Mouse (Mus musculus) lung, adult 2 months (tissue): ENCODE measurements around the gene Plcd3. TPM values are rescaled to one million over a fixed set of nuclear protein-coding genes. Genes with fewer than 3 reads are reported as not detected.
A peak's percentile ranks its signal among the peaks of the same experiment; 100 is the strongest.

ENCODE experiments used
- DNase-seq: peaks from one replicate; pipeline ENCODE4 v3.0.0; 2022
- H3K4me1 ChIP-seq: fragments of 200-500 bp; 2 replicates; pipeline ENCODE4 v1.6.1; 2011; ENCODE audit warnings: low read length; ENCODE audit not compliant: control insufficient read depth, insufficient read depth
- H3K4me3 ChIP-seq: fragments of 200-500 bp; replicated peaks from 2 replicates; pipeline ENCODE3; 2011; ENCODE audit warnings: low read depth, mild to moderate bottlenecking, control low read depth, low read length; ENCODE audit errors: extremely low read depth
- CTCF ChIP-seq: fragments of 200-500 bp; IDR thresholded peaks from 2 replicates; pipeline ENCODE4 v1.5.1; 2011; ENCODE audit warnings: mild to moderate bottlenecking, low read length, control low read depth; ENCODE audit not compliant: insufficient read depth
- POLR2A ChIP-seq: fragments of 200-500 bp; IDR thresholded peaks from 2 replicates; pipeline ENCODE4 v1.6.1; 2011; ENCODE audit warnings: low read depth, mild to moderate bottlenecking, control low read depth, low read length, borderline replicate concordance; ENCODE audit errors: extremely low read depth
- WGBS: fragments of 180-500 bp; shearing (Covaris S2); methylation state at CpG from one replicate; pipeline ENCODE4 v1.1.7; 2018; 5-methylcytosine and 5-hydroxymethylcytosine counted together
- polyA plus RNA-seq: library from polyadenylated mRNA; depleted of rRNA; stranded (reverse); fragments of >200 nt; gene quantifications from 2 replicates; pipeline ENCODE4 v1.2.3, GENCODE M21; 2012; rRNA removed

Gene Plcd3
- polyA plus RNA-seq, 1 experiment: 11.0 TPM

- WGBS: under 1% methylated on average over 36 of the region's 36 CpGs
- peaks cover 14% of the 10 kb centered on the region for H3K4me1 ChIP-seq
- peak within 1 kb of the TSS; percentile 99 for H3K4me3 ChIP-seq
- TF ChIP-seq POLR2A: peak; percentile 93; the same call in 1 of the 2 replicates
- no peak for TF ChIP-seq CTCF
- peak; percentile 94 for DNase-seq
Observed at GRCm38 (mm10) chr11:103028176-103028891, 73.1 kb downstream of the Plcd3 start, which contains the start of the genes Nmt1 and Dcakd. Nmt1 (plus strand) TSS chr11:103028190. Dcakd (minus strand) TSS chr11:103028333.

- WGBS: 11% methylated on average over 8 of the region's 8 CpGs
- H3K4me3 ChIP-seq: peak overlapping the region; percentile 82
- no peak for DNase-seq
- peaks cover 7% of the 10 kb centered on the region for H3K4me1 ChIP-seq
- no peak for TF ChIP-seq POLR2A
- no peak for TF ChIP-seq CTCF
Observed at GRCm38 (mm10) chr11:103027570-103028175, 73.8 kb downstream of the Plcd3 start.

GRCm38 (mm10) chr11:103026901-103027300, 74.6 kb downstream of the Plcd3 start:
- H3K4me3 ChIP-seq: no peak overlapping the region
- WGBS: 75% methylated on average over 3 of the region's 3 CpGs
- peaks cover 4% of the 10 kb centered on the region; the same call in 1 of the 2 replicates for H3K4me1 ChIP-seq
- no peak for DNase-seq
- TF ChIP-seq POLR2A (no peak), CTCF (no peak)

- no peak for DNase-seq
- TF ChIP-seq CTCF: no peak
- no peak for TF ChIP-seq POLR2A
- 89% methylated on average over 3 of the region's 3 CpGs for WGBS
- H3K4me3 ChIP-seq: no peak overlapping the region
- peaks cover 3% of the 10 kb centered on the region; the same call in 1 of the 2 replicates for H3K4me1 ChIP-seq
Observed at GRCm38 (mm10) chr11:103023974-103024373, 77.5 kb downstream of the Plcd3 start.

GRCm38 (mm10) chr11:103020713-103021335, 80.6 kb downstream of the Plcd3 start:
- WGBS: 70% methylated on average over 3 of the region's 3 CpGs
- H3K4me3 ChIP-seq: no peak overlapping the region
- TF ChIP-seq POLR2A (no peak), CTCF (no peak)
- no peaks in the 10 kb centered on the region for H3K4me1 ChIP-seq
- no peak for DNase-seq

Other genes with a start within 250 kb of the Plcd3 start
- gene Eftud2, start 220.7 kb downstream of the Plcd3 start, polyA plus RNA-seq: 74.5 and 77.7 TPM in 2 replicates
- 1.00 and 1.3 TPM in 2 replicates for gene Ccdc103, start 220.5 kb downstream of the Plcd3 start, polyA plus RNA-seq
- 0.11 and 0.19 TPM in 2 replicates for gene Fam187a, start 216.5 kb downstream of the Plcd3 start, polyA plus RNA-seq
- 0.15 and 0.24 TPM in 2 replicates for gene Gfap, start 200.7 kb downstream of the Plcd3 start, polyA plus RNA-seq
- 0.61 and 0.99 TPM in 2 replicates for gene Kif18b, start 176.5 kb downstream of the Plcd3 start, polyA plus RNA-seq
- gene C1ql1, start 155.0 kb downstream of the Plcd3 start, polyA plus RNA-seq: 0.22 TPM in 2 replicates
- 24.0 and 32.2 TPM in 2 replicates for gene Nmt1, start 73.5 kb downstream of the Plcd3 start, polyA plus RNA-seq
- 54.4 and 58.2 TPM in 2 replicates for gene Dcakd, start 73.3 kb downstream of the Plcd3 start, polyA plus RNA-seq
- 41.1 and 46.5 TPM in 2 replicates for gene Acbd4, start within 50 bp of the Plcd3 start, polyA plus RNA-seq
- gene Hexim1, start 14.6 kb upstream of the Plcd3 start, polyA plus RNA-seq: 15.2 and 16.0 TPM in 2 replicates
- 2.9 and 4.7 TPM in 2 replicates for gene Hexim2, start 30.8 kb upstream of the Plcd3 start, polyA plus RNA-seq
- 26.4 and 31.7 TPM in 2 replicates for gene Fmnl1, start 69.4 kb upstream of the Plcd3 start, polyA plus RNA-seq
- 0.41 and 0.50 TPM in 2 replicates for gene 1700023F06Rik, start 106.9 kb upstream of the Plcd3 start, polyA plus RNA-seq
- gene Spata32, start 116.8 kb upstream of the Plcd3 start, polyA plus RNA-seq: not detected in 2 replicates
- gene Map3k14, start 165.8 kb upstream of the Plcd3 start, polyA plus RNA-seq: 16.3 and 19.7 TPM in 2 replicates